Mouse (Mus musculus): Measurements from ENCODE around the gene Fyb2. TPM values are rescaled to one million over a fixed set of nuclear protein-coding genes. Genes with fewer than 3 reads are reported as not detected.

Gene Fyb2
- polyA plus RNA-seq, 1 experiment from 2014 or later: not detected

- WGBS (ENCODE audit: insufficient replicate concordance): 63% methylated on average over 6 of the region's 6 CpGs
- H3K9me3 ChIP-seq (replicated peaks): no peaks in the 10 kb centered on the region
- no peak for ATAC-seq
Observed at GRCm38 (mm10) chr4:105027278-105027677, 114.0 kb downstream of the Fyb2 start.

GRCm38 (mm10) chr4:105031104-105031503, 117.8 kb downstream of the Fyb2 start:
- Histone ChIP-seq H3K27me3 (replicated peaks) (no peaks in the 10 kb centered on the region), H3K4me3 (no peak overlapping the region), H3K4me2 (no peak overlapping the region), H3K9ac (no peak overlapping the region), H3K9me3 (replicated peaks) (no peaks in the 10 kb centered on the region), H3K27ac (no peak overlapping the region), H3K36me3 (no peaks in the 10 kb centered on the region), H3K4me1 (no peaks in the 10 kb centered on the region)
- ATAC-seq: no peak
- 73% methylated on average over 8 of the region's 8 CpGs for WGBS (ENCODE audit: insufficient replicate concordance)

More at GRCm38 (mm10) chr4:105027278-105027677, 114.0 kb downstream of the Fyb2 start:
- H3K36me3 ChIP-seq: no peaks in the 10 kb centered on the region
- no peak overlapping the region for H3K27ac ChIP-seq
- H3K4me3 ChIP-seq: no peak overlapping the region
- H3K4me2 ChIP-seq: no peak overlapping the region
- no peaks in the 10 kb centered on the region for H3K4me1 ChIP-seq
- H3K9ac ChIP-seq: no peak overlapping the region
- no peaks in the 10 kb centered on the region for H3K27me3 ChIP-seq (replicated peaks)

- H3K4me1 ChIP-seq: no peaks in the 10 kb centered on the region
- no peak for ATAC-seq
- no peaks in the 10 kb centered on the region for H3K9me3 ChIP-seq (replicated peaks)
- WGBS (ENCODE audit: insufficient replicate concordance): 53% methylated on average over 7 of the region's 7 CpGs
- no peak overlapping the region for H3K4me3 ChIP-seq
- no peak overlapping the region for H3K27ac ChIP-seq
- H3K27me3 ChIP-seq (replicated peaks): no peaks in the 10 kb centered on the region
- H3K4me2 ChIP-seq: no peak overlapping the region
- H3K9ac ChIP-seq: no peak overlapping the region
- H3K36me3 ChIP-seq: no peaks in the 10 kb centered on the region
Observed at GRCm38 (mm10) chr4:105033153-105033552, 119.9 kb downstream of the Fyb2 start.

- no peak for ATAC-seq
Observed at GRCm38 (mm10) chr4:105034259-105034658, 121.0 kb downstream of the Fyb2 start.

GRCm38 (mm10) chr4:105050041-105050440, 136.8 kb downstream of the Fyb2 start:
- H3K27me3 ChIP-seq (replicated peaks): no peaks in the 10 kb centered on the region
- no peaks in the 10 kb centered on the region for H3K9me3 ChIP-seq (replicated peaks)
- no peaks in the 10 kb centered on the region for H3K36me3 ChIP-seq
- H3K9ac ChIP-seq: no peak overlapping the region
- ATAC-seq: no peak
- H3K4me2 ChIP-seq: no peak overlapping the region
- WGBS (ENCODE audit: insufficient replicate concordance): 68% methylated on average over 1 of the region's 1 CpGs
- H3K4me1 ChIP-seq: no peaks in the 10 kb centered on the region
- H3K27ac ChIP-seq: no peak overlapping the region
- no peak overlapping the region for H3K4me3 ChIP-seq

More at GRCm38 (mm10) chr4:105034259-105034658, 121.0 kb downstream of the Fyb2 start:
- no peaks in the 10 kb centered on the region for H3K4me1 ChIP-seq
- H3K27me3 ChIP-seq (replicated peaks): no peaks in the 10 kb centered on the region
- H3K27ac ChIP-seq: no peak overlapping the region
- H3K9ac ChIP-seq: no peak overlapping the region
- H3K36me3 ChIP-seq: no peaks in the 10 kb centered on the region
- H3K9me3 ChIP-seq (replicated peaks): no peaks in the 10 kb centered on the region
- H3K4me3 ChIP-seq: no peak overlapping the region
- H3K4me2 ChIP-seq: no peak overlapping the region

- Histone ChIP-seq H3K4me2 (no peak overlapping the region), H3K9me3 (replicated peaks) (no peaks in the 10 kb centered on the region), H3K4me3 (no peak overlapping the region), H3K27me3 (replicated peaks) (no peaks in the 10 kb centered on the region), H3K9ac (no peak overlapping the region), H3K36me3 (no peaks in the 10 kb centered on the region), H3K27ac (no peak overlapping the region), H3K4me1 (no peaks in the 10 kb centered on the region)
- WGBS (ENCODE audit: insufficient replicate concordance): 85% methylated on average over 5 of the region's 5 CpGs
- no peak for ATAC-seq
Observed at GRCm38 (mm10) chr4:105051291-105051690, 138.0 kb downstream of the Fyb2 start.

Other genes starting within 250 kb of the Fyb2 start
- 5.3 and 5.7 TPM in 2 replicates for gene C8b, start 147.1 kb upstream of the Fyb2 start, polyA plus RNA-seq (2016; fragmentation: Nextera tagmentation; extraction: Ambion mirVana)
- not detected in 2 replicates for gene Gm17662, start 56.1 kb upstream of the Fyb2 start, polyA plus RNA-seq (2016; fragmentation: Nextera tagmentation; extraction: Ambion mirVana)
- gene C8a, start 37.1 kb upstream of the Fyb2 start, polyA plus RNA-seq (2016; fragmentation: Nextera tagmentation; extraction: Ambion mirVana): 7.3 and 7.4 TPM in 2 replicates
- 0.42 and 0.48 TPM in 2 replicates for gene Prkaa2, start 196.4 kb downstream of the Fyb2 start, polyA plus RNA-seq (2016; fragmentation: Nextera tagmentation; extraction: Ambion mirVana)
- 14.5 and 15.6 TPM in 2 replicates for gene Plpp3, start 243.9 kb downstream of the Fyb2 start, polyA plus RNA-seq (2016; fragmentation: Nextera tagmentation; extraction: Ambion mirVana)